Mouse (Mus musculus): ENCODE results near the gene Fndc3b.
"Not testable (repeated sequence)": the region's sequence is repeated elsewhere in the genome, so short reads cannot be mapped to it uniquely, and the experiment has no call there.

The Fndc3b gene

DNA sequence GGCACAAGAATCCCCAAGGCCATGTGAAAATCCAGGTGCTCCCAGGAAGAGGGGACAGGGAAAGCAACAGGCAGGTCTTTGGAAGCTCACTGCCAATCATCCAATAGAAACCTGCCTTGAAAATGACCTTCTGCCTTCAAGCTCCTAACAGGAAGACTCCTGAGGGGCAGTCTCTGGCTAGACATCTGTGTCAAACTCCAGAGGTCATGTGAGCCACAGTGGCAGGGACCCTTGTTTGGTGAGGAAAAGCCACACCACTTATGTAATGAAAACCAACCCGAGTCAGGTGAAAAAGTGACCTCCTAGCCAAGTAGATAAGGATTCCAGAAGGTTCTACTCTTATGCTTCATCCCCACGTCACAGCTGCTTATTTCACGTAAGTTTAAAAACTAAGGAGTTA, 227.8 kb downstream of the Fndc3b start:
- Histone ChIP-seq H3K9me3 (ENCODE audit: low read length) (no peaks in the 10 kb centered on the region), H3K27me3 (ENCODE audit: insufficient read depth, low read length) (no peaks in the 10 kb centered on the region), H3K36me3 (ENCODE audit: insufficient read depth, low read length) (peaks cover 35% of the 10 kb centered on the region), H3K4me1 (replicated peaks; ENCODE audit: low read depth, low read length) (peaks cover 3% of the 10 kb centered on the region; the same call in 1 of the 2 replicates), H3K4me3 (replicated peaks; ENCODE audit: low read length) (no peak overlapping the region)
- no peak for TF ChIP-seq POU5F1 (IDR thresholded peaks at IDR 0.05; ENCODE audit: borderline replicate concordance, low read length)
- TF ChIP-seq NANOG (IDR thresholded peaks at IDR 0.05; ENCODE audit: borderline replicate concordance, low read length) = no peak
- no peak for TF ChIP-seq CTCF (conservative IDR thresholded peaks at IDR 0.05; ENCODE audit: low read length)

- no peaks in the 10 kb centered on the region for H3K27me3 ChIP-seq (ENCODE audit: insufficient read depth, low read length)
- 0 out of 2 replicates have a peak, but pooled peaks cover 3% of the 10 kb centered on the region for H3K4me1 ChIP-seq (replicated peaks; ENCODE audit: low read depth, low read length)
- no peaks in the 10 kb centered on the region for H3K9me3 ChIP-seq (ENCODE audit: low read length)
- H3K4me3 ChIP-seq (replicated peaks; ENCODE audit: low read length) = no peak overlapping the region
- H3K36me3 ChIP-seq (ENCODE audit: insufficient read depth, low read length) = peaks cover 19% of the 10 kb centered on the region
- TF ChIP-seq POU5F1 (IDR thresholded peaks at IDR 0.05; ENCODE audit: borderline replicate concordance, low read length) (no peak), CTCF (conservative IDR thresholded peaks at IDR 0.05; ENCODE audit: low read length) (no peak), NANOG (IDR thresholded peaks at IDR 0.05; ENCODE audit: borderline replicate concordance, low read length) (no peak)
Measured at GRCm38 (mm10) chr3:27481738-27482137, 229.4 kb downstream of the Fndc3b start.

DNA sequence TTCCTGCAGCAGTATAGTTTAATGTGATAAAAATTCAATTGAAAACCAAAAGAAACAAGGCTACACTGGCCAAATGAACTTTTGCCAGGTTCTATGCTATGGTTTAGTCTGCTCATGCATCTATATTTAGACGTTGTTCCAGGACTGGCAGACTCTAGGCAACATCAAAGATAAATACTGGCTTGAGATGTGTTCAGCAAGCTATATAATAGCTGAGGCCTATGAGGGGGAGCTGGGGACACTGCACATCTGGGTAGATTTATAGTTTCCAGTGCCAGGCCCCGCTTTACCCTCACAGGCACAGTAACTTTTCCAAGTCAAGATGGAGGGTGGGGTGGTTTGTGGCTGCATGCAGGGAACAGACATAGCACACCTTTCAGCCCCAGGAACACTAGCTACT, 231.7 kb downstream of the Fndc3b start:
- H3K27me3 ChIP-seq (ENCODE audit: insufficient read depth, low read length) = no peaks in the 10 kb centered on the region
- no peak overlapping the region for H3K4me3 ChIP-seq (replicated peaks; ENCODE audit: low read length)
- H3K4me1 ChIP-seq (replicated peaks; ENCODE audit: low read depth, low read length) = no peaks in the 10 kb centered on the region
- no peak for TF ChIP-seq CTCF (conservative IDR thresholded peaks at IDR 0.05; ENCODE audit: low read length)
- TF ChIP-seq NANOG (IDR thresholded peaks at IDR 0.05; ENCODE audit: borderline replicate concordance, low read length) = no peak
- no peak for TF ChIP-seq POU5F1 (IDR thresholded peaks at IDR 0.05; ENCODE audit: borderline replicate concordance, low read length)
- H3K36me3 ChIP-seq (ENCODE audit: insufficient read depth, low read length) = peaks cover 11% of the 10 kb centered on the region
- H3K9me3 ChIP-seq (ENCODE audit: low read length) = no peaks in the 10 kb centered on the region

GRCm38 (mm10) chr3:27478563-27479156, 232.4 kb downstream of the Fndc3b start:
- Histone ChIP-seq H3K4me3 (replicated peaks; ENCODE audit: low read length) (no peak overlapping the region), H3K4me1 (replicated peaks; ENCODE audit: low read depth, low read length) (no peaks in the 10 kb centered on the region), H3K27me3 (ENCODE audit: insufficient read depth, low read length) (no peaks in the 10 kb centered on the region), H3K9me3 (ENCODE audit: low read length) (peaks cover 5% of the 10 kb centered on the region), H3K36me3 (ENCODE audit: insufficient read depth, low read length) (peaks cover 18% of the 10 kb centered on the region)
- TF ChIP-seq CTCF (conservative IDR thresholded peaks at IDR 0.05; ENCODE audit: low read length) = no peak

DNA sequence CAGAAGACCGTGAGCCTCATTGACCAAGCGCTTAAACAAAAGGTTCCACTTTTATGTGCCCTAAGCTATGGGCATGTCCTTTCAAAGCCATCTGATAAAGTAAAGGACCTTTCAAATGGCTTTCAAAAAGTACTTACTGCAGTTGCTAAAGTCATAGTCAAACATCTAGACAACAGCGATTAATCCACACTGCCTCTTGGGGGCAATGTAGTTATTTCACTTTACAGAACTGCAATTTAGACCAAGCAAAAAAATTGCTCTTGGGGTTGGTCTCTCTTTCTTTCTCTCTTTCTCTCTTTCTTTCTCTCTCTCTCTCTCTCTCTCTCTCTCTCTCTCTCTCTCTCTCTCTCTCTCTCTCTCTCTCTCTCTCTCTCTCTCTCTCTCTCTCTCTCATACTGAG, 233.4 kb downstream of the Fndc3b start:
- H3K9me3 ChIP-seq (ENCODE audit: low read length); H3K4me1 ChIP-seq (replicated peaks; ENCODE audit: low read depth, low read length); H3K27me3 ChIP-seq (ENCODE audit: insufficient read depth, low read length); H3K4me3 ChIP-seq (replicated peaks; ENCODE audit: low read length): not testable (repeated sequence)
- H3K36me3 ChIP-seq (ENCODE audit: insufficient read depth, low read length) = peaks cover 21% of the 10 kb centered on the region

DNA sequence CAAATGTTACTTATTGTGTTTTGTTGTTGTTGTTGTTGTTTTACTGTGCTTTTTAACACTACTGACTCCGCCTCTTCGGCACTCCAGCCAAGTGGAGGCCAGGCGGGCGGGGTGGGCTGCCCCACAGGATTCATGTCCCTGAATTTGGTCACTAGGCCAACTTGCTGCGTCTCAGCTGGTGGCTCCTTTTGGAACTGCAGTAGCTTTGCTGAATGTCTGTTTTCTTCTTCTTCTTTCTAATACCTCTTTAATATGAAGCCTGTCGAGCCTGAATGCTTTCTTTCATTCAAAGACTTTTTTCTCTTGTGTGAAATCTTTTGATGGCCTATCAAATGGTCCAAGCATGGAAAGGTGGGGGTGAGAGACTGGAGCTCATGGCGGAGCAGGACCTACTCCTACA, 235.2 kb downstream of the Fndc3b start:
- TF ChIP-seq POU5F1 (IDR thresholded peaks at IDR 0.05; ENCODE audit: borderline replicate concordance, low read length) = no peak
- no peak for TF ChIP-seq CTCF (conservative IDR thresholded peaks at IDR 0.05; ENCODE audit: low read length)
- no peak for TF ChIP-seq NANOG (IDR thresholded peaks at IDR 0.05; ENCODE audit: borderline replicate concordance, low read length)
- Histone ChIP-seq H3K4me3 (replicated peaks; ENCODE audit: low read length) (no peak overlapping the region), H3K9me3 (ENCODE audit: low read length) (peaks cover 8% of the 10 kb centered on the region), H3K27me3 (ENCODE audit: insufficient read depth, low read length) (no peaks in the 10 kb centered on the region), H3K36me3 (ENCODE audit: insufficient read depth, low read length) (peaks cover 14% of the 10 kb centered on the region), H3K4me1 (replicated peaks; ENCODE audit: low read depth, low read length) (no peaks in the 10 kb centered on the region)

- H3K36me3 ChIP-seq (ENCODE audit: insufficient read depth, low read length) = peaks cover 19% of the 10 kb centered on the region
- no peak overlapping the region for H3K4me3 ChIP-seq (replicated peaks; ENCODE audit: low read length)
- H3K4me1 ChIP-seq (replicated peaks; ENCODE audit: low read depth, low read length) = no peaks in the 10 kb centered on the region
- no peak for TF ChIP-seq NANOG (IDR thresholded peaks at IDR 0.05; ENCODE audit: borderline replicate concordance, low read length)
- TF ChIP-seq POU5F1 (IDR thresholded peaks at IDR 0.05; ENCODE audit: borderline replicate concordance, low read length) = no peak
- no peak for TF ChIP-seq CTCF (conservative IDR thresholded peaks at IDR 0.05; ENCODE audit: low read length)
- H3K9me3 ChIP-seq (ENCODE audit: low read length) = peaks cover 8% of the 10 kb centered on the region
- H3K27me3 ChIP-seq (ENCODE audit: insufficient read depth, low read length) = no peaks in the 10 kb centered on the region
Measured at GRCm38 (mm10) chr3:27473801-27474599, 237.1 kb downstream of the Fndc3b start.

DNA sequence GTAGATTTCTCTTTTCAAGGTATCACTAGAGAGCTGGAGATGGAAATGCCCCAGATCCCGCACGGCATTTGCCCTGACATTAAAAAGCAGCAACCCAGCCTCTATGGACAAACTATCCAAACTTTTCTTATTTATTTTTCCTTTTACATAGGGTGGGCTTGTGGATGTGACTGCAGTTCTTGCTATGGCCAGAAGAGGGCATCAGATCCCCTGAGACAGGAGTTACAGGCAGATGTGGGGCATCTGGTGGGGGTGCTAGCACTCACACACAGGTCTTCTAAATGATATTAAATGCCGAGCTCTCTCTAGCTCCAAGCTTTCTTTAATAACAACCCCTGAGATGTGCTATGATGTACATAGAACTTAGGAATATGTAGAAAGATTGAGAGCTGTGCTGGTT, 238.3 kb downstream of the Fndc3b start:
- no peaks in the 10 kb centered on the region for H3K27me3 ChIP-seq (ENCODE audit: insufficient read depth, low read length)
- TF ChIP-seq NANOG (IDR thresholded peaks at IDR 0.05; ENCODE audit: borderline replicate concordance, low read length) (no peak), CTCF (conservative IDR thresholded peaks at IDR 0.05; ENCODE audit: low read length) (peak; percentile 49)
- H3K36me3 ChIP-seq (ENCODE audit: insufficient read depth, low read length) = peaks cover 19% of the 10 kb centered on the region
- no peaks in the 10 kb centered on the region for H3K4me1 ChIP-seq (replicated peaks; ENCODE audit: low read depth, low read length)
- peaks cover 8% of the 10 kb centered on the region for H3K9me3 ChIP-seq (ENCODE audit: low read length)
- H3K4me3 ChIP-seq (replicated peaks; ENCODE audit: low read length) = no peak overlapping the region

- H3K4me3 ChIP-seq (replicated peaks; ENCODE audit: low read length) = no peak overlapping the region
- TF ChIP-seq NANOG (IDR thresholded peaks at IDR 0.05; ENCODE audit: borderline replicate concordance, low read length) = no peak
- no peak for TF ChIP-seq POU5F1 (IDR thresholded peaks at IDR 0.05; ENCODE audit: borderline replicate concordance, low read length)
- no peaks in the 10 kb centered on the region for H3K4me1 ChIP-seq (replicated peaks; ENCODE audit: low read depth, low read length)
- peaks cover 30% of the 10 kb centered on the region for H3K36me3 ChIP-seq (ENCODE audit: insufficient read depth, low read length)
- H3K27me3 ChIP-seq (ENCODE audit: insufficient read depth, low read length) = no peaks in the 10 kb centered on the region
- H3K9me3 ChIP-seq (ENCODE audit: low read length) = peaks cover 8% of the 10 kb centered on the region
Measured at GRCm38 (mm10) chr3:27470781-27471180, 240.3 kb downstream of the Fndc3b start.

Data from E14TG2a.4 (cell line).